Mouse (Mus musculus) cerebellum, postnatal 14 days (tissue): Measurements from ENCODE around the gene Nkiras2.
"Not testable (repeated sequence)": the region's sequence is repeated elsewhere in the genome, so short reads cannot be mapped to it uniquely, and the experiment has no call there.

ENCODE experiments used
- DNase-seq, 2 experiments: peaks; one replicate each; pipeline ENCODE4 v3.0.0; 2021; ENCODE audit warnings: mixed read lengths in 2 of 2

Gene Nkiras2

DNA sequence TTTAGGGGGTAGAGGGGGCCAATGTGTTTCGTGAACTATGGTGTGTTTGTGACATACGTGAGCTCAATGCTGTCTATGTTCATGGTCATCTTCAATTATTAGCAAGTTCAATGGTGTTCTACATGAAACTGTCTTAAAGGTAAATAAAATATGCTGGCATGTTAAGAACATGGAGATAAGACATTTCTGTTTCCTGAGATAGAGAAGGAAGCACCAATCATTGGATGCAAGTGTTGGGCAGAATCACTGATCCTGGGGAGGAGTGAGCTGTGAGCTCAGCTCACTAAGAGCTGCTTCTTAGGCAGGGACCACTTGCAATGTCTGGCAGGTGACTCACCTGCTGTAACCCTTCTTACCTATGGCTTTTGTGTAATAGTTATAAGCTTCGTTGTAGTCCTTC is 17.7 kb upstream of the Nkiras2 start:
- no peak for DNase-seq

GRCm38 (mm10) chr11:100603155-100603554 is 15.9 kb upstream of the Nkiras2 start:
- DNase-seq, result no peak

GRCm38 (mm10) chr11:100603813-100604212 is 15.2 kb upstream of the Nkiras2 start:
- no peak for DNase-seq

DNA sequence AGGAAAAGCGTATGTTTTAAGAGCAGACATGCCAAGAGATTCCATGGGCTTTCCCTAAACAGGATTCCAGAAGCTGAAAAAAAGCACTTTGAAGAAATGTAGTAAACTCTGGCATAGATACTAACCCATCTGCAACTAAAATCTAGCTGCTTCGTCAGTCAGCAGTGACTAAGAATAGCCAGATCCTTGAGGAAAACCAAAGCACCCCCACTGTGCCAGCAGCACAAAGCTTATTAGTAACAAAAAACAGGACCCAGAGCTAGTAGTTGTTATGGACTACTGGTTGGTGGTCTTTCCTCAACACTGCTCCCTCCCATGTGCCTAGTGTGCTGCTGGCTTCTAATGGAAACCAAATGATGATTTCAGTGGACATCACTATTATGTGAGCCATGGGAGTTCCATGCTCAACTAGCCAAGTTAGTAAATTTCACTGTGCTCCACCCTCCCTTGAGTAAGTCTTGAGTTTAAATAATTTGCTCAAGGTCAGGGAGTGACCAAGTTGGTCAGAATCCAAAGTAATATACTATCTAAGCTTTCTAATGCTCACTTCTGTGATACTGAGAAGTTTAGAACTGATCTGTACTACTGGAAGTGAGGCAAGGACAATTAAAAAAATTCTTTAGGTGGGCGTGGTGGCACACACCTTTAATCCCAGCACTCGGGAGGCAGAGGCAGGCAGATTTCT is 14.6 kb upstream of the Nkiras2 start:
- DNase-seq, result peak in 1 of 2 experiments; percentile 37

GRCm38 (mm10) chr11:100605451-100605850 is 13.6 kb upstream of the Nkiras2 start:
- peak; percentile 37 to 54 for DNase-seq

DNA sequence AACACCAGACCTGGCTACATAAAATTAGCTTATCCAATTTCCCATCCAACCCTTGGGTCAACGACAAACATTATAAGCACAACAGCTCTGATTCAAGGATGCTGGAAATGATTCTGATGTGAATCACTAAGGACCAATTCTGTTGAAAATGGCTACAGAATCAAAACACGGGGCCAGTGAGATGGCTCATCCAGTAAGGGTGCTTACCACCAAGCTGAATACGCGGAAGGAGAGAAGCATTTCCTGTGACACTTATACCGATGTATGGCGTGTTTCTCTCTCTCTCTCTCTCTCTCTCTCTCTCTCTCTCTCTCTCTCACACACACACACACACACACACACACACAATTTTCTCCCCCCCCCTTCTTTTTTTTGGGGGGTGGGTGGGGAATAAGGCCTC is 11.9 kb upstream of the Nkiras2 start:
- DNase-seq, result no peak

GRCm38 (mm10) chr11:100608796-100609195 is 10.2 kb upstream of the Nkiras2 start:
- DNase-seq, result no peak

- no peak for DNase-seq
Observed at GRCm38 (mm10) chr11:100609355-100609996, 9.6 kb upstream of the Nkiras2 start.

DNA sequence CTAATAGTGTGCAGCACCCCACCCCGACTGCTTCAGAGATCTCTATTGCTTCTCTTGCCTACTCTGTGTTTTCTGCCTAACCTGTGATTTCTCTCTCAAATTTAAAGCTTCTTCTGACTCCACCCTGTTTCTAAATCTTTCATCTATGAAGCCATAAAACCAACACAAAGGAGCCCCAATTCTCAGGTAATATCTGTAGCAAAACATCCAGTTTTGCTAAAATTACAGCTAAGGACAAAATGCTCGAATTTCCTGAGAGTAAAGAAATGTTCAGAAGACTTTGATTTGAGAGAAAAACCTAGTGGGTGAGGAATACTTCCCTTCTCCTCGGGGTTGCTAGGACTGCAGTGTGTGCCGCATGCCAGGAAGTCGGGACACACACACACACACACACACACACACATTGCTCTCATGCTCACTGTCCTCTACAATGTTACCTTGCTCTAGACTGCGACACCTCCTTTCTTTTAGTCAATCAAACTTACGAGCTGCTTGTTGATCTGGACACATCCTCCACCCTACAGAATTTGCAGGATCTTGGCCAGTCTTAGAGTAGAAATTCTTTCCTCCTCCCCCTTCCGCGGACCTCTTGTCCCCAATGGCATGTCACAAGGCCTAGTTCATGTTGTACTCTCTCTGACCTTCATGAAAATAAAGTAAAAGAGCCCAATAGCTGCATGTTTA is 8.9 kb upstream of the Nkiras2 start:
- DNase-seq, result no peak

DNA sequence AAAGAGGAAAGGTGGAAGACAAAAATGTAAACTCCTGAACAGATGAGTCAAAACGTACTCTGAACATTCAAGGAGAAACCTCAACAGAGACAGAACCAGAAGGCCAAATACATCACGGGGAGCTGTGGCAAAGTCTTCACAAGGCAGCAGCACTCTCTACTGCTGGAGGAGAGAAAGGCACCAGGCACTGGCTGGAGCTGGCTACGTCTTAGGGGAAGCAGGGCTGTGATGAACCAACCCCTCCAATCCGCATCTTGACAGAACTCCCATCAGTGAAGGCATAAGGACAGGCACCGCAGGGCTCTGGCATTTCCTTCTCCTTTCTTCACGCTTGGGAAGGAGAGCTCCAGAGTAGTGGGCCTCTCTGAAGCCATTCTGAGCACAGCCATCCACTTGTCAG is 7.4 kb upstream of the Nkiras2 start:
- peak; percentile 63 to 68 for DNase-seq

- DNase-seq, result peak in 1 of 2 experiments; percentile 51
Observed at GRCm38 (mm10) chr11:100613241-100613640, 5.8 kb upstream of the Nkiras2 start.

GRCm38 (mm10) chr11:100616332-100616731 is 2.7 kb upstream of the Nkiras2 start:
- no peak for DNase-seq

GRCm38 (mm10) chr11:100616836-100617235 is 2.2 kb upstream of the Nkiras2 start:
- not testable (repeated sequence) for DNase-seq

DNA sequence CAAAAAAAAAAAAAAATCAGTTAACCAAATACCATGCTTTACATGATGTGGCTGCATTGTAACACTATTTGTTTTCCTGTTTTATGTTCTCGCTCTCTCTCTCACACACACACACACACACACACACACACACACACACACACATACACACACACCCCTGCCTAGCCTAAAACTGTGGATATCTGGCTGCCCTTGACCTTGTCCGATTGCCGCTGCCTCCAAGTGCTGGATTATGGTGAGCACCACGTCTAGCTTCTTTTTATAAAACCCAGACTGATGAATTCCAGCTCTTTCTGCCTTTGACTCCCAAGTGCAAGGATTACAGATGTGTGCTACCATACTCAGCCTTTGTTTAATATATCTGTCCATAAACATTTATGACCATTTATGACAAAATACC is 1.6 kb upstream of the Nkiras2 start:
- no peak for DNase-seq

- peak; percentile 98 for DNase-seq
Observed at GRCm38 (mm10) chr11:100619485-100619975, 486 bp downstream of the Nkiras2 start.

GRCm38 (mm10) chr11:100619982-100620381 is 938 bp downstream of the Nkiras2 start, which contains the start of gene Dnajc7:
Gene Dnajc7 (minus strand): TSS chr11:100620168.
- DNase-seq, result no peak

- DNase-seq, result peak; percentile 96
Observed at GRCm38 (mm10) chr11:100622714-100623113, 3.7 kb downstream of the Nkiras2 start.

DNA sequence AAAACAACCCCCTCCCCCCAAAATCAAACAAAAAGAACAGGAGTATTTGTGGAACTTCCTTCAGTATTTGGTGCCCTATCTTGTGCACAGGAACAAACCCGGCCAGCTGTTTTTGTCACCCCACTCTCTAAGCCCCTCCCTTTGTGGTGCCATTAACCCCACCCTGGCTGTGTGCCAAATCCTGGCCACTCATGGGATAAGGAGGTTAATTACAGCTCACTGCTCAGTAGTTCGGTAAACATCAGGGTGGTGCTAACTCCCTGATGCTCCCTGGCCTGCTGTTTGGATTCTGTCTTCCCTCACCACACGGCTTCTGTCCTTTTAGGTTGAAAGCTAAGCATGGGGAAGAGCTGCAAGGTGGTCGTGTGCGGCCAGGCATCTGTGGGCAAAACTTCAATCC is 4.8 kb downstream of the Nkiras2 start:
- peak in 1 of 2 experiments; percentile 61 for DNase-seq

DNA sequence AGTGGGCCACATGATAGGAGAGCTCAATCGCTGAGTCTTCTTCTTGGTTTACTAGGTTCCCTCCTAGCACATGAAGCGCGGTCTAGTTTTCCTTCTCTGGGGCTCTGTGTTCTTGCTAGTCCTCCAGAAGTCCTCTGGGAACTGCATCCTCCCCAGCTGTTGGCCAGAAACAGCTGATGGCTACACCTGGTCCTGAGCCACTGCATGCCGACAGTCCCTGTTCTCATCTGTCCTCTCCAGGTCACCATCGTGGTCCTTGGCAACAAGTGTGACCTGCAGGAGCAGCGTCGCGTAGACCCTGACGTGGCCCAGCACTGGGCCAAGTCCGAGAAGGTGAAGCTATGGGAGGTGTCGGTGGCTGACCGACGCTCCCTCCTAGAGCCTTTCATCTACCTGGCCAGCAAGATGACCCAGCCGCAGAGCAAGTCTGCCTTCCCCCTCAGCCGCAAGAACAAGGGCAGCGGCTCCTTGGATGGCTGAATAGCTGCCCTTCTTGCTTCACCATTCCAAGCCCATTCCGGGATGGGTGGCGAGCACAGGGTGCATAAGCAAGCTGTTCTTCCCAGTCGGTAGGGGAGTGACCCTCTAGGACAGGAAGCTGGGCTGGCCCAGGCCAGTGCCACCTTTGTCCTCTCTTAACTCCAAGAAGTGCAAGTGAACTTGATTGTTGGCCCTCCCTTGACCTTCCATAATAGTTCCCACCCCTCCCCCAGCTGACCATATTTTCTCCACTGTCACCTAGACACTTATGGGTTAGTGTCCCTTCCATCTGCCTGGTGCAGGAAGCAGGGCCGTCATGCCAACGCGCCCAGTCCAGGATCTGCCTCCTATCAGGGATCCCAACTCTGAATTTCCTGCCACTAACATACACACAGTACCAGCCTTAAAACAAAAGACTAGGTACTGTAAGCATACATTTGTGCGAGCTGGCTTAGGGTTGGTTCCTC is 7.0 kb downstream of the Nkiras2 start:
- no peak for DNase-seq

DNA sequence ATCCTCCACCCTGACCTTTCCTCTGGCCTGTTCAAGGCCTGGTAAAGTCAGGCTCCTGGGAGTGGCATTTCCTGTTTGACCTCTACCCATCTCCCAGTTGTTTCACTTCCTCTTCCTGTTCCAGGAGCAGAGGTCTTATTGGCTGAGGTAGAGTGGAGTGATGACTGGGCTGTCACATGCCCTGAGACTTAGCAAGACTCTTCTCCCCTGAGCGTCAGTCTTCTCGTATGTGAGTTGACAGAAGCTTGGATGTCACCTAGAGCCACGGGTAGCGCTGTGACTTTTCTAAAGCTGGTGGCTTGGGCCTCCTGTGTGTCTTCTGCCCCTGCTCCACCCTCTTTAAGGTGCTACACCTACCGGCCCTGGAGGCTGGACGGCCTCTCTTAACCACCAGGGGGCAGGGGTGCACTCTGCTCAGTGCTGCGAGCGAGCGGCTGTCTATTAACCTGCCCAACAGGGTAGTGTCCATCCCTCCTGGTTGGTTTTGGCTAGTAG is 7.7 kb downstream of the Nkiras2 start:
- peak; percentile 84 to 91 for DNase-seq

DNA sequence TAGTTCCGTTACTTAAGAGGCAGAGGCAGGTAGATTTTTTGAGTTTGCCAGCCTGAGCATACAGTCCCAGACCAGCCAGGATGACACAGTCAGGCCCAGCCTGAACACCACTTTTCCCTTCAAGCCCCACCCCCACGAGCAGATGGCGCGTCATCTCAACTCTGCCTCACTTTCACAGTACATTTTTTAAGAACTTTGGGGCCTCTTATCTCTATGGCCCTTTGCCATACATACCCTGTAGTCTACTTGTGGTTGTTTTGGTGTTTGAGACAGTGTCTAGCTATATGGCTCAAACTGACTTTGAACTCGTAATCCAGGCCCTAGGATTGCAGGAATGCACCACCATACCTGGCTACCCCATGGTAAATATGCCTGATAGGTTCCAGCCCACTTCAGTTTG is 9.0 kb downstream of the Nkiras2 start:
- no peak for DNase-seq

DNA sequence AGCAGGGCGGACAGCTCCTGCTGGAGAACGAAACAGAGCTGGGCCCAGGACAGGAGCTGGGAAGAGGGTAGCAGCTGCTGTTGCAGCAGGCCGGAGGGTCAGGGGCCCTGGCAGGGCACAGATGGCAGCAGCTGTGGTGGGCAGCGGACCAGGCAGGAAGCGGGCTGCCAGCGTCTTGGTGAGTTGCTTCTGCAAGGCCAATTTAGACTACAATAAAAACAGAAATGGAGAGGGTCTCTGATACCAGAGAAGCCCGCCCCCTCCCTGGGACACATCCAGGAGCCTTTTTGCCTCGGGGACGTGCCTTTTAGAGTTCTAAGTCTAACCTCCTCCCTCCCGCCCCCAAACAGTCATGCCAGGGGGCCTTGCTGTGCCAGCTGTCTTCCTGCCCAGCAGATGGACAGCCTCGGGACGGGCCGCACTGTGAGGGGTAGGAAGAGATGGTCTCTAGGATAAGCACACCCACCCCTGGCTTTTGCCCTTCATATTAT is 9.9 kb downstream of the Nkiras2 start:
- DNase-seq, result peak; percentile 72 to 82
